Mouse (Mus musculus): Measurements from ENCODE around the gene 4931400O07Rik. TPM values are rescaled to one million over a fixed set of nuclear protein-coding genes. Genes with fewer than 3 reads are reported as not detected.

4931400O07Rik gene
- total RNA-seq (2021), result not detected
- long read RNA-seq, experiment 1, result 0 reads
- long read RNA-seq, experiment 2, result 0 reads

GRCm38 (mm10) chrX:62467691-62468090, at the start of gene 4931400O07Rik:
Gene 4931400O07Rik (plus strand): TSS chrX:62467991.
- intact Hi-C loops (cut with DNase I), result no loop called here
- no peak for DNase-seq

Other genes with a start within 250 kb of the 4931400O07Rik start
- gene 4933402E13Rik, start 184.5 kb upstream of the 4931400O07Rik start, total RNA-seq (2021), result not detected

Measured in gastrocnemius, postnatal 36 days (tissue).